ENCODE assay signal across 8 mouse cellular contexts in the genomic region with DNA sequence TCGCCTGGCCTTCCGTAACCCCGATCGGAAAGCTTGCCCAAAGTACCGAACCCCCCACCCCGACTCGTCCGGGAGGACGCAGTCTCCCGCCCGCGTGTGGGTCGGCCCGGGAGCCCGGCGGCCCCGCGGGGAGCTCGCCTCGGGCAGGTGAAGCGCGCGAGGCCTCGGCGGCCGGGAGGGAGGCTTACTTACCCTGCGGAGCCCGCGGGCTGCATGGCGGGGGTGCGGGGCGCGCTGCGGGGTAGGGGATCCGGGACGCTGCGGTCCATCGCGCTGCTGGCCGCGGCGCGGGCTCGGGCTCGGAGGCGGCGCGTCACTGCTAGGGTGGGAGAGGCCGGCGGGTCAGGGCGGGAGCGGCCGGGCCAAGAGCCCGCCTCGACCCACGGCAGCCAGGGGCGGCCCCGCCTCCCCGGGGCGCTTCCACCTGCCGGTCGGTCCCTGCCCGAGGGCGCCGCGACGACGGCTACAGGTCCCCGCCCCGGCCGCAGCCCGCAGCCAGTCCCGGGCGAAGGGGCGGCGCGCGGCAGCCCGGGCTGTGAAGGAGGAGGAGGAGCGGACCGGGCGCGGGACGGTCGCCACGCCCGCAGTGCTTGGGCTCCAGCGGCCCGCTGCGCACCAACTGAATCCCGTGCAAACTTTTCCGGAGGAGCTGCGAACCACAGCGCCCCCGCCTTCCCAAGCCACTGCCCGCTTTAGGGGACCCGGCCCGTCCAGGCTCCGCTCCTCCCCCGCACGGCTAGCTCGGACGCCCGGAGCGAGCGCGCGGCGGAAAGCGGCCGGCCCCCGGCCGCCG. TPM values are rescaled to one million over a fixed set of nuclear protein-coding genes. Genes with fewer than 3 reads are reported as not detected.
DNase-seq lines count a peak whose midpoint lies in the region; ATAC-seq and TF ChIP-seq lines count a peak whose summit lies in the region.

No protein-coding gene starts in this region.

- H3K4me2 ChIP-seq in intestine, embryonic 14.5 days (ENCODE audit: low read length): peak overlapping the region; percentile 75

- peak overlapping the region; percentile 61 for H3K4me3 ChIP-seq in cortical plate, adult 2 months (ENCODE audit: insufficient read depth, low read length)
- peak overlapping the region; percentile 77 for H3K4me3 ChIP-seq in intestine, embryonic 14.5 days (ENCODE audit: low read depth, low read length)

- intact Hi-C loops in gastrocnemius, postnatal 36 days (cut with DNase I): loop anchor here (5.0 kb wide), 1 partner anchor 91 kb away; no protein-coding TSS in a partner anchor
- intact Hi-C loops in left cerebral cortex, postnatal 36 days (cut with DNase I): loop anchor here (5.0 to 10.0 kb wide), 2 partner anchors 86 to 96 kb away; no protein-coding TSS in a partner anchor

- no peak for TF ChIP-seq CTCF in cortical plate, adult 2 months (IDR thresholded peaks at IDR 0.05; ENCODE audit: extremely low read depth, insufficient read depth, low read length)

- H3K27ac ChIP-seq in cortical plate, adult 2 months (ENCODE audit: insufficient read depth, low read length): peak overlapping the region; percentile 92
- peak overlapping the region; percentile 97 for H3K27ac ChIP-seq in intestine, embryonic 14.5 days (ENCODE audit: low read depth)

- no peak for TF ChIP-seq POLR2A in cortical plate, adult 2 months (IDR thresholded peaks at IDR 0.05; ENCODE audit: extremely low read depth, insufficient read depth, low read length)

- no peaks in the 10 kb centered on the region for H3K36me3 ChIP-seq in intestine, embryonic 14.5 days (ENCODE audit: control insufficient read depth, insufficient read depth, low read length)

- H3K9me3 ChIP-seq in intestine, embryonic 14.5 days (ENCODE audit: control insufficient read depth, low read length): 0 out of 2 replicates have a peak, but pooled peaks cover 4% of the 10 kb centered on the region

- no peaks in the 10 kb centered on the region for H3K4me1 ChIP-seq in cortical plate, adult 2 months (ENCODE audit: control insufficient read depth, insufficient read depth, low read length)
- peaks cover 11% of the 10 kb centered on the region; the same call in 1 of the 2 replicates for H3K4me1 ChIP-seq in intestine, embryonic 14.5 days (replicated peaks; ENCODE audit: control insufficient read depth, insufficient read depth, low read length)

- ATAC-seq in activated CD4-positive, CD25-positive, alpha-beta regulatory T cell, adult 4 months: peak; percentile 67
- ATAC-seq in intestine, embryonic 14.5 days (replicated peaks; ENCODE audit: low FRiP score, low TSS enrichment, low read depth): peak; percentile 88
- peak; percentile 90 for ATAC-seq in megakaryocyte-erythroid progenitor cell, adult 5-6 weeks (replicated peaks; ENCODE audit: low FRiP score, low TSS enrichment, poor library complexity, severe bottlenecking)

- DNase-seq in gastrocnemius, postnatal 36 days: peak; percentile 70 to 73
- DNase-seq in intestine, embryonic 14.5 days (ENCODE audit: low spot score): peak; percentile 89
- DNase-seq in left cerebral cortex, postnatal 36 days (ENCODE audit: low spot score in 2 of 2): peak; percentile 40 to 45
- peak; percentile 40 for DNase-seq in right cerebral cortex, postnatal 25 days
- peak; percentile 71 to 88 for DNase-seq in urinary bladder, postnatal 36 days (ENCODE audit: low spot score in 2 of 2)

- under 1% methylated on average over 98 of the region's 114 CpGs for WGBS in intestine, embryonic 14.5 days

- H3K27me3 ChIP-seq in intestine, embryonic 14.5 days (replicated peaks; ENCODE audit: control insufficient read depth, insufficient read depth, low read length): no peaks in the 10 kb centered on the region

- peak overlapping the region; percentile 84 for H3K9ac ChIP-seq in intestine, embryonic 14.5 days (ENCODE audit: low read length)

RNA-seq across cellular contexts. Expression of a gene that starts 0.8 kb away (rescaled TPM):
- polyA plus RNA-seq in activated CD4-positive, CD25-positive, alpha-beta regulatory T cell, adult 4 months (2017; shearing (Covaris generic)): 1 to 10 TPM; 2.6 to 4.7 TPM
- polyA plus RNA-seq in cortical plate, adult 2 months (2012; rRNA removed): 6.6 and 8.5 TPM in 2 replicates
- 1 to 10 TPM; 2.9 to 5.0 TPM for total RNA-seq in gastrocnemius, postnatal 36 days (2021)
- polyA plus RNA-seq in intestine, embryonic 14.5 days (2014; fragmentation: Nextera tagmentation; extraction: Ambion mirVana): 19.9 and 20.4 TPM in 2 replicates
- total RNA-seq in left cerebral cortex, postnatal 36 days (2021): 1 to 10 TPM; 6.3 to 8.1 TPM
- total RNA-seq in megakaryocyte-erythroid progenitor cell, adult 5-6 weeks (2014; fragmentation: Nextera tagmentation): 2.7 and 6.5 TPM in 2 replicates
- 0.91 and 1.1 TPM in 2 replicates for total RNA-seq in megakaryocyte-erythroid progenitor cell, adult 5-6 weeks (2017)

Comparison
In these comparisons a context has a peak if more than half of its experiments do, and no peak if none do; other contexts are left out.
1. Peak in every context shown above with its lines: DNase-seq, ATAC-seq, H3K4me3 ChIP-seq and H3K27ac ChIP-seq.